Mouse (Mus musculus) c-Kit-positive CD71-negative TER-119-negative erythroid progenitor cells, embryonic 14.5 days (primary cell): Measurements from ENCODE around the gene Armc3.
"Not testable (repeated sequence)": the region's sequence is repeated elsewhere in the genome, so short reads cannot be mapped to it uniquely, and the experiment has no call there.

Experiments used
- DNase-seq: peaks from one replicate; pipeline ENCODE4 v3.0.0-alpha.2; 2013; ENCODE audit warnings: low read depth

Armc3 gene

GRCm38 (mm10) chr2:19274583-19274982 is 75.5 kb downstream of the Armc3 start:
- DNase-seq = no peak

DNA sequence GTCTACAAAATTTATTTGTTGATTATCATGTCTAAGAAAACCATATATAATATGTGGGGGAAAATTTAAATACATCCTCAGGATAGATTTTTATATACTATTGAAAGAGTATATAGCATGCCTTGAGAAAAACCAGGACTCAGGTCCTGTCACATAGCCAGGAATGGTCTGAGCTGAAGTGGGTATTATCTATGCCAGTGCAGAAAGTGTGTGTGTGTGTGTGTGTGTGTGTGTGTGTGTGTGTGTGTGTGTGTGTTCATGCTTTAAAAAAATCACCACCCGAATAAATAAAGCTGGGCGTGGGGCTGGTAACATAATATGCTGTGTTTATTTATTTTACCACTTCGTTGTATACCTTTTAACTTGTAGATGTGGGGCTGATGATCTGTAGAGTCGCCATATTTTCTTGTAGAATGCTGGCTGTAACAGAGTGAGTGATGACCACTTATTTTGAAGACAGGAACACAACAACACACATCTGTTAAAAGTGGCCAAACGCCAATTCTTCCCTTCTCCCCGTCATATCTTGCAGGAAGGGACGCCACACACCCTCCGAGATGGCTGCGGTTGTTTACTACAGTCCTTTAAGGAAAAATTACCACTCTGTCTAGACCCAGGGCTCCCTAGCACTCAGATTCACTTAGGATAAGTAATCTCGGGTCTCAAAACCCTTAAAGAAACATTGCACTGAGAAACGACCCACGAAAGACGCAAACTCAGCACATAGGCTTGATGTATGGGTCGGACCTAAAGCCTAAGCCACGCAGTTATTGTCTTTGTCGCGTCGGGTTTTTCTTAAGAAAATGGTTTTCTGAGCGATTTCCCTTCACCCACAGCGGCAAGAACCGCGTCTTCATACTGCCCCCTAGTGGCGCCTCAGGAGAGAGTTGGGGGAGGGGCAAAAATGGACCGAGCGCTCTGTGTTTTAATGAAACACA is 76.8 kb downstream of the Armc3 start:
- peak; percentile 68 for DNase-seq

GRCm38 (mm10) chr2:19280331-19280730 is 81.2 kb downstream of the Armc3 start:
- no peak for DNase-seq

DNA sequence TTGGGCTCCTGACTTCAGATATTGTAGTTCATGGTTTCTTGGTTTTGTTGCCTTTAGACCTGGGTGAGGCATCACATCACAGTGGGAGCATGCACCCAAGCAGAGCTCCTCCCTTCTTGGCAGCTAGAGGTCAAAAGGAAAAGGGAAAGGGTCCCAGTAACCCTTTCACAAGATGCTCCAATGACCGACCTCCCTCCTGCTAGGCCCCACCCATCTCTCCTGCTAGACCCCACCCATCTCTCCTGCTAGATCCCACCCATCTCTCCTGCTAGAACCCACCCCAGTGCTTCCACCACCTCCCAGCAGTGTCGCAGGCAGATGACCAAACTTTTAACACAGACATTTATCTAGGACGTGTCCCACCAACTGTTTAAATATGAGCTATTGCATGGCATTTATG is 93.3 kb downstream of the Armc3 start:
- no peak for DNase-seq

DNA sequence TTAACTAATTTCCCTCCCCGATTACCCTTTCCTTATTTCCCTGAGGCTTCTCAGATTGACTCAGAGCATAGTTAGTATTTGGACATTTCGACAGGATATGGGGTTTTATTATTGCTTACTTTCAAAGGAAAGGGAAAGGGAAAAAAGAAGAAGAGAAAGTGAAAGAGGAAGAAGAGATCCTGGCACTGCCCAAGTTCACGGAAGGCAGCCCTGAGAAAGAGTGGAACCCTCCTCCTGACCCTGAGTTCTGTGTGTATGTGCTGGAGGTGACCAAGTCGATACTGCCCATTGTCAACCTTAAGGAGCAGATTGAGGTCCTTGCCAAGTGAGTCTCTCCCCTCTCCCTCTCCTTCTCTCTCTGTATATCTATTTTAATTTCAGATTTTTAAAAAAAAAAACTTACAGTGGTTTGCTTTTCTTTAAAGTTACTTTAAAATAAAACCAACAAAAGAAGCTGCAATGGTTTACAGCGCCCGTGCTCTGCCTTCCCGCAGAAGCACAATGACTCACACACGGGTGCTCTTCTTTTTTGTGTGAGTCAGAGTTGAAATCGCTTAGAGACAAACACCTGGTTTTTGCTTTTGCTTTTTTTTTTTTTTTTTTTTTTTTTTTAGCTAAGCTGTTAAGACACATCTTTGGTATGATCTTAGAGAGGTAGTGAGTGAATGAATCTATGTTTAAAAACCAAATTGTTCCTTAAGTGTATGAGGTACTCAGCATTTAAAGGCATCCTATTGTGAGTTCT is 101.4 kb downstream of the Armc3 start:
- DNase-seq = no peak

- DNase-seq = peak; percentile 14
These were observed 102.1 kb downstream of the Armc3 start for GRCm38 (mm10) chr2:19301251-19301650.

DNA sequence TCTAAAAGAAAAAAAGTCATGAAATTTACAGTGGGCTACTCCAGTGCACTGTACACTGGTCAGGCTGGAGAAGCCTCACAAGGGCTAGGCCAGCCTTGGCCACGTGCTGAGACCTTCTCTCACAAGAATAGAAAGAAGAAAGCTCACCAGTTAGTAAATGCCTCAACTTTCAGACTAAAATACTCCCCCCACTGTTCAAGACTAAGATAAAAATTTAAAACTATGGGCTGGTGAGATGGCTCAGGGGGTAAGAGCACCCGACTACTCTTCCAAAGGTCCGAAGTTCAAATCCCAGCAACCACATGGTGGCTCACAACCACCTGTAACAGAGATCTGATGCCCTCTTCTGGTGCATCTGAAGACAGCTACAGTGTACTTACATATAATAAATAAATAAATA is 104.0 kb downstream of the Armc3 start:
- not testable (repeated sequence) for DNase-seq

- no peak for DNase-seq
These were observed 111.4 kb downstream of the Armc3 start for GRCm38 (mm10) chr2:19310498-19310897.

DNA sequence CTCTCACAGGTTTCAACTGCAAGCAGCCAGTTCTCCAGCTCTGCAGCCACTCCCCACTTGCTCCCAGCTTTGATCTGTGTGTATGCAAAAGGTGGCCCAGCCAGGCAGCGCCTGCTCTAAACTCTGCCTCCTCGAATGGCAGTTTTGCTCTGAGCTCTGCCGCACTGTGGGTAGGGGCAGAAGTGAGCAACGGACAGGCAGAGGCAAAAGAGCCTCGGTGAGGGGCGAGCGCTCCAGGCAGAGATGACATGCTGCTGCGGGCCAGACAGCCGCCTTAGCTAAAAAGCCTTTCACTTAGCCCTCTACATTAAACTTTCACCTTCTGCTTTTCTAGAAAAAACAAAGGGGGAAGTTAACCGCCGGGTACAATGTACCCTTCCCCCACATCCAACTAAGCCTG is 117.0 kb downstream of the Armc3 start:
- DNase-seq = no peak

DNA sequence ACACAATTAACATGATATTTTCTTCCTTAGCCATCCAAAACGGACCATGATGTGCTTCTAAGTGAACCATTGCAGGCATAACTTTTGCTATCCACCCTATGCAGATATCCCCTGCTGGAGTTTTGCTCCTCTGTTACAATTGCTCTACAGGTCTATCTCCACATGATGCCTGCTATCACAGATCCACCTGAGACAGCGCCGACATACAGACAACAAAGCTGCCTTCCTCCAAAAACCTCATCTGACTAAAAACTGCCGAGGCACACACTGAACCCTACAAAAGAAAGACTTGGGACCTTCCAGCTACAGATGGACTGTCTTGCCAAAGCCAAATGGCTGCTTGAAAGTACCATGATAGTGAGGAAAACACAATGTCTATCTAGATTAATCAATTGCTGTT is 117.6 kb downstream of the Armc3 start:
- DNase-seq = no peak

DNA sequence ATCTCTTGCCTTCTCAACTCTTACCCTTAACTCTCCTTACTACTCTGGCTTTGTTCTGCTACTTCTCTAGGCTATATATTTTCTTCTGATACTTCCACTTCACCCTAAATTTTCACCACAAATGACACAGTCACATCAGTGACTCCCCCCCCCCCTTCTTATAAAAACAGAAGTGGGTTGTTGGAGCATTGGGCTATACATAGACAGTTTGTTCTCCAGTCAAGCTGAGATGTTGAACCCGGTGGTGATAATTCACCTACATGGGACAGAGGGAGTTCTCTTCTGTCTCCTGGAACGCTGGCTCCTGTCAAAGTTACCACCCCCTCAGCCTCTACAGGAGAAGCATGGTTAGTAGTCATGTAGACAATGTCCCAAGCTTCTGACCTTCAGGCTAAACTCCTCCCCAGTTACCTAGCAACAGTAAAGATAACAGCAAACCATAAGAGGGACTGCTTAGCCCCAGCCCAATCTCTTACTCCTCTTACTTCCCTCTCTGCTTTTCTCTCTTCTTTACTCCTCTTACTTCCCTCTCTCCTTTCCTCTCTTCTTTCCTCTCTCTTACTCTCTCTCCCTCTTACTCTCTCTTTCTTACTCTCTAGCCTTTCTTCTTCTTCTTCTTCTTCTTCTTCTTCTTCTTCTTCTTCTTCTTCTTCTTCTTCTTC is 118.2 kb downstream of the Armc3 start:
- DNase-seq = not testable (repeated sequence)

- DNase-seq = no peak
These were observed 119.4 kb downstream of the Armc3 start for GRCm38 (mm10) chr2:19318499-19318898.

DNA sequence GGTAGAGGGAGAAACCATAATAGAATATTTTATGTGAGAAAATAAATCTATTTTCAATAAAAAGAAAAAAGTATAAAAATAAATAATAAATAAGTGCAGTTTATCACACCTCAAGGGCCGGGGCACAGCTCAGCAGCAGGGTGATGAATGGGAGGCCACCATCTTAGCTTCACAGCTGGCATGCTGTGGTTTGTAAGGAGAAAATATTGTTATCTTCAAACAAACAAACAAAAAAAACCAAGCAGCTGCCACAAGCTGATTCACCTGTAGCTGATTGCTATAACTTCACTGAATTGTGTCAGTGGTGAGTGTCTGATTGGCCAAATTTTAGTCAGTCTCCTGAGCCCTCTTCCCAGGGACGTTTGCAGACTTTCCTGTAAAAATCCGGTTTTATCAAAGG is 120.2 kb downstream of the Armc3 start:
- DNase-seq = no peak

GRCm38 (mm10) chr2:19322448-19322847 is 123.3 kb downstream of the Armc3 start:
- DNase-seq = no peak

GRCm38 (mm10) chr2:19326376-19326775 is 127.3 kb downstream of the Armc3 start:
- no peak for DNase-seq

- DNase-seq = no peak
These were observed 128.7 kb downstream of the Armc3 start for GRCm38 (mm10) chr2:19327811-19328210.

- no peak for DNase-seq
These were observed 145.0 kb downstream of the Armc3 start for GRCm38 (mm10) chr2:19343901-19344635.

GRCm38 (mm10) chr2:19344636-19345413 is 145.7 kb downstream of the Armc3 start:
- DNase-seq = peak; percentile 77

- DNase-seq = no peak
These were observed 146.4 kb downstream of the Armc3 start for GRCm38 (mm10) chr2:19345414-19345964.

- no peak for DNase-seq
These were observed 149.4 kb downstream of the Armc3 start for GRCm38 (mm10) chr2:19348454-19348853.

GRCm38 (mm10) chr2:19350167-19350566 is 151.1 kb downstream of the Armc3 start:
- no peak for DNase-seq
